Mouse (Mus musculus): ENCODE results near the gene Lrrc1. TPM values are rescaled to one million over a fixed set of nuclear protein-coding genes. Genes with fewer than 3 reads are reported as not detected.

The Lrrc1 gene
- polyA plus RNA-seq, 1 experiment from 2014 or later: 5.4 TPM

DNA sequence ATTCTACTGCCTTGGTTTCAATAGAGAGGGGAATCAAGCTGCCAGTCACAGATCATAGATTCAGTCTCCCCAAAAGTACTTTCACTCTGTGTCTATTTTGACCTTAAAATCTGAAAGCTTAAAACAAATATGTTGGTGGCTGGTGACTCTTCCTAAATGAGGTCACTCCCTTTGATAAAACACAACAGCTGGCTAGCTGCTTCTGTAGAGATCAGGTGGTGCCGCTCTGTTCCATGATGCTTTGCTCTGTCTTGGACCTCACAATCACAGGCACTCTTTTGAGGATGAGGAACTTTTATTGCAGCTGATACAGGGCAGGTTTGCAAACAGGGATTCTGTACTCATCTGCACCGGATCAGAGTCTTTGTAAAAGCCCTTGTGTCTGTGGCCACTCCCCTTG, 8.8 kb upstream of the Lrrc1 start:
- Histone ChIP-seq H3K4me3 (ENCODE audit: low read depth, low read length) (no peak overlapping the region), H3K27ac (ENCODE audit: low read length) (no peak overlapping the region), H3K9ac (ENCODE audit: low read depth, low read length) (no peak overlapping the region), H3K4me2 (ENCODE audit: low read length) (no peak overlapping the region), H3K9me3 (replicated peaks; ENCODE audit: control insufficient read depth, low read length, poor library complexity, severe bottlenecking) (no peaks in the 10 kb centered on the region), H3K4me1 (ENCODE audit: control insufficient read depth, insufficient read depth, low read length) (no peaks in the 10 kb centered on the region), H3K27me3 (ENCODE audit: control insufficient read depth, insufficient read depth, low read depth, low read length) (no peaks in the 10 kb centered on the region), H3K36me3 (ENCODE audit: control insufficient read depth, insufficient read depth, low read length) (no peaks in the 10 kb centered on the region)
- no peak for ATAC-seq
- WGBS: 67% methylated on average over 2 of the region's 2 CpGs

DNA sequence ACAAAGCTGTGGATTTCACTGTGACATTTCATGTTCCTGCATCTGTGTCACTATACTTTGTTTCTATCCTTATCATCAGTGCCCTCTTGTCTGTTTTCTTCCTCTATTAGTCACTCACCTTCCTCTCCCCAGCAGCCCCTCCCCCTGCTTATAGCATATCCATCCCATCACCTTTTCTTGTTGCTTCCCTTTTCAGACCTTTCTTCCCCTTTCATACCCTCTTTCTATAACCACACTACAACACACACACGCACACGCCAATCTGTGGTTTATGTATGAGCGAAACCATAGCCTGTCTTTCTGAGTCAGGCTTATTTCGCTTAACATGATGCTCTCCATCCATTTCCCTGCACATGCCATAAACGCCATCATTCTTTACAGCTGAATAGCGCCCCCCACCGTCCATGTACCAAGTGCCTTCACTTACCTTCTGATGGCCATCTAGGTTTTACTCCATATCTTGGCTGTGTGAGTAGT, 6.4 kb upstream of the Lrrc1 start:
- no peak for ATAC-seq
- Histone ChIP-seq H3K4me3 (ENCODE audit: low read depth, low read length) (no peak overlapping the region), H3K27ac (ENCODE audit: low read length) (no peak overlapping the region), H3K36me3 (ENCODE audit: control insufficient read depth, insufficient read depth, low read length) (no peaks in the 10 kb centered on the region), H3K4me1 (ENCODE audit: control insufficient read depth, insufficient read depth, low read length) (no peaks in the 10 kb centered on the region), H3K27me3 (ENCODE audit: control insufficient read depth, insufficient read depth, low read depth, low read length) (peaks cover 3% of the 10 kb centered on the region; the same call in 1 of the 2 replicates), H3K4me2 (ENCODE audit: low read length) (no peak overlapping the region), H3K9me3 (replicated peaks; ENCODE audit: control insufficient read depth, low read length, poor library complexity, severe bottlenecking) (no peaks in the 10 kb centered on the region), H3K9ac (ENCODE audit: low read depth, low read length) (no peak overlapping the region)
- 75% methylated on average over 7 of the region's 7 CpGs for WGBS

DNA sequence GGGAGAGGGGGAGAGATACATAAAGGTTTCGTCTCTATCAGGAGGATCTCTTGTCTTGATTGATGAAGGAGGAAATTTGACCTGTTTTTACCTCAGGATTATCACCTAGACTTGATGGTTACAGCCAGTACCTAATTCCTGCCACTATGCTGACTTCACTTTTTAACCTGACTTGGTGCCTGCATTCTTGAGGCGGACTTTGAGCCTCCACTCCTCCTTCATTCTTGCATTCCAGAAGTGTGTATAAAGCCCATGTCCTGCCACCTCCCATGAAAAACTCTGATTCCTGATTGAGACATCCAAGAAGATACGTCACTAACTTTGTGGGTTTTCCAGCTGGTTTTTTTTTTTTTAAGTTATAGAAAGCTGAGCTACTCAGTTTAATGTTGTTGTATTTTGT, 1.3 kb upstream of the Lrrc1 start:
- Histone ChIP-seq H3K36me3 (ENCODE audit: control insufficient read depth, insufficient read depth, low read length) (no peaks in the 10 kb centered on the region), H3K4me3 (ENCODE audit: low read depth, low read length) (no peak overlapping the region), H3K27me3 (ENCODE audit: control insufficient read depth, insufficient read depth, low read depth, low read length) (peaks cover 3% of the 10 kb centered on the region; the same call in 1 of the 2 replicates), H3K9me3 (replicated peaks; ENCODE audit: control insufficient read depth, low read length, poor library complexity, severe bottlenecking) (no peaks in the 10 kb centered on the region), H3K4me2 (ENCODE audit: low read length) (no peak overlapping the region), H3K9ac (ENCODE audit: low read depth, low read length) (no peak overlapping the region), H3K27ac (ENCODE audit: low read length) (no peak overlapping the region), H3K4me1 (ENCODE audit: control insufficient read depth, insufficient read depth, low read length) (peaks cover 18% of the 10 kb centered on the region)
- WGBS: 59% methylated on average over 3 of the region's 3 CpGs
- no peak for ATAC-seq

DNA sequence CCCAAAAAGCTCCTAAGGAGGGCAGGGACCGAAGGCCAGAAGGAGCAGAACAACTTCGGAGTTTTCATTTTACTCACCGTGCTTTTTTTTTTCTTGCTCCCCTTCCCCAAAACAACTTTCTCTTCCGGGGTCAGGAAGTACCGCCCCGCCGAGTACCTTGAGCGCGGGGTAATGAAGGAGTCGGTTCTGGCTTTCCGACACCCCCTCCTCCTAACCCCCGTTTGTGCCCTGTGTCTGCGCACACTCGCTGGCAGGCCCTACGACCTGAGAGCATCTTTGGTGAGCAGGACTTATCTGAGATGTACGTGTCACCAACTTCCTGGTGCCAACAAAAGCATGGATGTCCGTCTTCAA, 375 bp upstream of the Lrrc1 start:
- H3K4me2 ChIP-seq (ENCODE audit: low read length): peak overlapping the region; percentile 95
- peaks cover 18% of the 10 kb centered on the region for H3K4me1 ChIP-seq (ENCODE audit: control insufficient read depth, insufficient read depth, low read length)
- H3K27ac ChIP-seq (ENCODE audit: low read length): no peak overlapping the region
- peak overlapping the region; percentile 90 for H3K4me3 ChIP-seq (ENCODE audit: low read depth, low read length)
- peaks cover 3% of the 10 kb centered on the region; the same call in 1 of the 2 replicates for H3K27me3 ChIP-seq (ENCODE audit: control insufficient read depth, insufficient read depth, low read depth, low read length)
- no peaks in the 10 kb centered on the region for H3K36me3 ChIP-seq (ENCODE audit: control insufficient read depth, insufficient read depth, low read length)
- WGBS: 0% methylated on average over 17 of the region's 17 CpGs
- peak overlapping the region; percentile 81 for H3K9ac ChIP-seq (ENCODE audit: low read depth, low read length)
- no peaks in the 10 kb centered on the region for H3K9me3 ChIP-seq (replicated peaks; ENCODE audit: control insufficient read depth, low read length, poor library complexity, severe bottlenecking)
- ATAC-seq: peak; percentile 63

DNA sequence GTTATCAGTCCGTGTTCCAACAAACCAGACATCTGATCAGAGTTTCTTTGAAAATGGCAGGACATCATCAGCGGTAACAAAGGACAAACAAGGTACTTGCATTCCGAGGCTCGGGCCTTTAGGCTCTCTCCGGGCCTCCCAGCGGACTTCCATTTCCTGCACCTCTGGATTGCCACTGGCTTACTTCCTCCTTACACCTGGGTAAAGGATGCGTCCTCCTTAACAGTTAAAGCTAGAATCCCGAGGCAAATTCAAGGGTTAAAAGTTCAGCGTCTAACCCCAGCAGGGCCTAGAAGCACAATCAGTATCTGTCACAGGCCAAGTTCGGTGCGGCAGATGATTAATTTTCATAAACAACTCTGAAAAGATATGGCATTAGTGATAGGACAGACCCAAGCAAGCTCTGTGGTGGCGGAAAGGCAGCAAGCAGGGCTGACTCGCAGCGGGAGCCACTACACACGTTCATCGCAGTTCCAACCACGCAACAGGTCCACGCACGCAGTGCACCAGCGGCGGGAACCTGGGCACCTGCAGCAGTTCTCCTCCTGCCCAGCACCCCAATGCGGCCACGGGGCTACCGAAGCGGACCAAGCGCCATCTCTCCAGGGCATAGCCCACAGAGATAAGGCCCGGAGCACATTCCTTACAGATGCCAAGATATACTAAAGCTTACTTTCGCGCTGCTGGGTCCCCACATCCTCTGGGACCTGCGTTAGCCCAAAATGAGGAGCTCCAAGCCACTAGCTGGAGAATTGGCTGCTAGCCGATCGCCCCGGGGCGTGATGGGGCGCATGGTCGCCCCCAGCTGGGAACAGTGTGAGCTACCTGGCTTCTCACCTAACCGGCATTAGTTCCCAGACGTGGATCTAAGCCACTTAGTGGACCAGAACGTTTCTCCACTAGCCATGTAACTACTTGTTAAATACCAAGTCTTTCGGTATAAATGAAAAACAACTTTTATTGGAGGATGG, 1.0 kb downstream of the Lrrc1 start:
- ATAC-seq: peak; percentile 61
- no peak overlapping the region for H3K27ac ChIP-seq (ENCODE audit: low read length)
- 2% methylated on average over 40 of the region's 40 CpGs for WGBS

DNA sequence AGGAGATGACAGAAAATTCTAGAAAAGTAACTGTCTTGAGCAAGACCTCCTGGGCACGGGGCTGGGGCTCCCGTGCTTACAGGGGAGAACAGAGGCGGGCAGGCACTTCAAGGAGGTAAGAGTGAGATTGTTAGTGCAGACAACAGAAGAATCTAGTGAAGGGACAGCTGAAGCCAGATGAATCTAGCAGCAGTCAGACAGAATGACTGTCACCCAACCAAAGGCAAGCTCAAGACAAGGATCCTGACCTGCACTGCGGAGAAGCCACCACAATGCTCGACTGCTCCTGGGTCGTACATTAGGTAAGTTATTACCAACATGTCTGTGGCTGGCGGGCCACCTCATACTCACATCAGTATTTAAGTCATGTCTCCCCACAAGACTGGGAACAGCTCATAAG, 3.1 kb downstream of the Lrrc1 start:
- Histone ChIP-seq H3K4me1 (ENCODE audit: control insufficient read depth, insufficient read depth, low read length) (peaks cover 18% of the 10 kb centered on the region), H3K4me2 (ENCODE audit: low read length) (no peak overlapping the region), H3K9me3 (replicated peaks; ENCODE audit: control insufficient read depth, low read length, poor library complexity, severe bottlenecking) (no peaks in the 10 kb centered on the region), H3K27ac (ENCODE audit: low read length) (no peak overlapping the region), H3K9ac (ENCODE audit: low read depth, low read length) (no peak overlapping the region), H3K36me3 (ENCODE audit: control insufficient read depth, insufficient read depth, low read length) (no peaks in the 10 kb centered on the region), H3K27me3 (ENCODE audit: control insufficient read depth, insufficient read depth, low read depth, low read length) (peaks cover 1% of the 10 kb centered on the region; the same call in 1 of the 2 replicates), H3K4me3 (ENCODE audit: low read depth, low read length) (no peak overlapping the region)
- ATAC-seq: no peak
- WGBS: 94% methylated on average over 7 of the region's 7 CpGs

More for the DNA sequence above, 1.0 kb downstream of the Lrrc1 start:
- Histone ChIP-seq H3K9ac (ENCODE audit: low read depth, low read length) (peak overlapping the region; percentile 81), H3K4me3 (ENCODE audit: low read depth, low read length) (peak overlapping the region; percentile 90), H3K36me3 (ENCODE audit: control insufficient read depth, insufficient read depth, low read length) (no peaks in the 10 kb centered on the region), H3K9me3 (replicated peaks; ENCODE audit: control insufficient read depth, low read length, poor library complexity, severe bottlenecking) (no peaks in the 10 kb centered on the region), H3K4me2 (ENCODE audit: low read length) (peak overlapping the region; percentile 95), H3K27me3 (ENCODE audit: control insufficient read depth, insufficient read depth, low read depth, low read length) (peaks cover 3% of the 10 kb centered on the region; the same call in 1 of the 2 replicates), H3K4me1 (ENCODE audit: control insufficient read depth, insufficient read depth, low read length) (peaks cover 18% of the 10 kb centered on the region)

DNA sequence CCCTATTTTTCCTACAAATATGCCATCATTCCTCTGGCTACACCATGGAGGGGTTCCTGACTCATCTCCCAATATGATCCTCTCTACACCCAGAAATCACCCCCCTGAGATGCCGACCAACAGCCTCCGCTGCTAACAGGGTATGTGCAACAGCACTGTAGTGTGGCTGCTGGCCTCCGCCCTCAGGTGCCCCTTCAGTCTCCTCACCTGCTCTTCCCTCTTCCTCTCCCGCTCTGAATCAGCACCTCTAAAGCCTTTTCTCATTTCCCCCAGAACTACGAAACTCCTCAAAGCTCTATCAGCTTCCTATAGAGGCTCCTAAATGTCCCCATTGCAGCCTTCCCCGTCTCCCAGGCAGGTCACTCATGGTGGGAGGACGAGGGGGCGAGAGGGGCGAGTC, 5.4 kb downstream of the Lrrc1 start:
- Histone ChIP-seq H3K9ac (ENCODE audit: low read depth, low read length) (no peak overlapping the region), H3K4me3 (ENCODE audit: low read depth, low read length) (no peak overlapping the region), H3K36me3 (ENCODE audit: control insufficient read depth, insufficient read depth, low read length) (no peaks in the 10 kb centered on the region), H3K9me3 (replicated peaks; ENCODE audit: control insufficient read depth, low read length, poor library complexity, severe bottlenecking) (no peaks in the 10 kb centered on the region), H3K4me1 (ENCODE audit: control insufficient read depth, insufficient read depth, low read length) (peaks cover 32% of the 10 kb centered on the region), H3K27me3 (ENCODE audit: control insufficient read depth, insufficient read depth, low read depth, low read length) (no peaks in the 10 kb centered on the region), H3K27ac (ENCODE audit: low read length) (no peak overlapping the region), H3K4me2 (ENCODE audit: low read length) (no peak overlapping the region)
- ATAC-seq: no peak
- 91% methylated on average over 9 of the region's 9 CpGs for WGBS

DNA sequence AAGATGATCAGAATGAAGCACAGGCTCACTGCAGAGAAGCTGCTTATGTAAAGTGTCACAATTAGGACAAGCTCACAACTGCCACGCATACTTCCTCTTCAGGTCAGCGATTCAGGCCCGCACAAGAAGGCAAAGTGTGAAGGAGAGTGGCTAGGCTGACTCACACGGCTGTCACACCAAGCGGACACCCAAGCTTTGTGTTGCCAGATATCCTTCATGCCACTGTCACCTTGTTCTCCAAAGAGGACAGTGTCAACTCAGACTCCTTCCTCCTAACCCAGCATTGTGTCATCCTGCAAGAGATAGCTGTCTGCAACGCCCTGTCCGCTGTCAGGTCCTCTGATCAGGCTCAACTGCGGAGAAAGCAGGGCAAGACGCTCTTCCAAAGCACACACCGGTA, 7.3 kb downstream of the Lrrc1 start:
- Histone ChIP-seq H3K27ac (ENCODE audit: low read length) (no peak overlapping the region), H3K4me3 (ENCODE audit: low read depth, low read length) (no peak overlapping the region), H3K4me2 (ENCODE audit: low read length) (no peak overlapping the region), H3K9me3 (replicated peaks; ENCODE audit: control insufficient read depth, low read length, poor library complexity, severe bottlenecking) (no peaks in the 10 kb centered on the region), H3K36me3 (ENCODE audit: control insufficient read depth, insufficient read depth, low read length) (no peaks in the 10 kb centered on the region), H3K9ac (ENCODE audit: low read depth, low read length) (no peak overlapping the region), H3K27me3 (ENCODE audit: control insufficient read depth, insufficient read depth, low read depth, low read length) (no peaks in the 10 kb centered on the region), H3K4me1 (ENCODE audit: control insufficient read depth, insufficient read depth, low read length) (peaks cover 18% of the 10 kb centered on the region)
- WGBS: 87% methylated on average over 10 of the region's 10 CpGs
- ATAC-seq: no peak

DNA sequence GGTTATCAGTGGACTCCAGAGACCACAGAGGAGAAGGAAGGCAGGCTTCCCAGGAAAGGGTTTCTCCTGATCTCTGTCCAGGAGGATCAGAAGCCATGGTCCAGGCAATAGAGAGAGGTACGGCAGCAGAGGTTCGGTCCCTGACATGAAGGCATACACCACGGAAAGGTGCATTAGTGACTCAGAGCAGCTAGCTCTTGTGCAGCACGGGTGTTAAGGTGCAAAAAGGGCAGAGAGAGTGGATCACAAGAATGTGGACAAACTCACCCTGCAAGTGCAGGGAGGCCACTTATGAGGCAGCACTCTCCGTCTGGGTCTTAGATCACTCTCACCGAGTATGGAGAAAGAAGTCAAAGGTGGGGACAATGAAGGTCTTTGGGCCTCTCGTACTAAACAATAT, 7.8 kb downstream of the Lrrc1 start:
- no peak overlapping the region for H3K4me2 ChIP-seq (ENCODE audit: low read length)
- no peak overlapping the region for H3K9ac ChIP-seq (ENCODE audit: low read depth, low read length)
- no peak for ATAC-seq
- no peaks in the 10 kb centered on the region for H3K27me3 ChIP-seq (ENCODE audit: control insufficient read depth, insufficient read depth, low read depth, low read length)
- H3K36me3 ChIP-seq (ENCODE audit: control insufficient read depth, insufficient read depth, low read length): no peaks in the 10 kb centered on the region
- H3K4me3 ChIP-seq (ENCODE audit: low read depth, low read length): no peak overlapping the region
- peaks cover 18% of the 10 kb centered on the region for H3K4me1 ChIP-seq (ENCODE audit: control insufficient read depth, insufficient read depth, low read length)
- WGBS: 80% methylated on average over 7 of the region's 7 CpGs
- no peaks in the 10 kb centered on the region for H3K9me3 ChIP-seq (replicated peaks; ENCODE audit: control insufficient read depth, low read length, poor library complexity, severe bottlenecking)
- no peak overlapping the region for H3K27ac ChIP-seq (ENCODE audit: low read length)
